Mouse (Mus musculus) liver, embryonic 13.5 days (tissue): ENCODE results near the gene Olfr312. TPM values are rescaled to one million over a fixed set of nuclear protein-coding genes. Genes with fewer than 3 reads are reported as not detected.
"Not testable (repeated sequence)": the region's sequence is repeated elsewhere in the genome, so short reads cannot be mapped to it uniquely, and the experiment has no call there.

Experiments used
- ATAC-seq: fragments of 200-750 bp; cut with Nextera tagmentation; 2 replicates; pipeline ENCODE4 v1.8.0; 2017; ENCODE audit warnings: low read depth, mild to moderate bottlenecking, moderate number of reproducible peaks, moderate library complexity
- DNase-seq: peaks from one replicate; pipeline ENCODE4 v3.0.0; 2022
- H3K27ac ChIP-seq: fragments of 300-500 bp; sonication (generic); 2 replicates; pipeline ENCODE4 v1.5.1; 2015; ENCODE audit warnings: moderate library complexity, mild to moderate bottlenecking, inconsistent platforms
- H3K27me3 ChIP-seq: fragments of 300-500 bp; sonication (generic); 2 replicates; pipeline ENCODE4 v1.6.1; 2015; ENCODE audit warnings: mild to moderate bottlenecking, inconsistent platforms
- H3K36me3 ChIP-seq: fragments of 300-500 bp; sonication (generic); 2 replicates; pipeline ENCODE4 v1.6.1; 2015; ENCODE audit warnings: mild to moderate bottlenecking, inconsistent platforms
- H3K4me1 ChIP-seq: fragments of 300-500 bp; sonication (generic); replicated peaks from 2 replicates; pipeline ENCODE4 v1.6.1; 2015; ENCODE audit warnings: inconsistent platforms
- H3K4me2 ChIP-seq: fragments of 300-500 bp; sonication (generic); 2 replicates; pipeline ENCODE4 v1.6.1; 2015; ENCODE audit warnings: inconsistent platforms, mild to moderate bottlenecking, moderate library complexity
- H3K4me3 ChIP-seq: fragments of 300-500 bp; sonication (generic); replicated peaks from 2 replicates; pipeline ENCODE4 v1.5.1; 2015; ENCODE audit warnings: mild to moderate bottlenecking, inconsistent platforms
- H3K9ac ChIP-seq: fragments of 300-500 bp; sonication (generic); 2 replicates; pipeline ENCODE4 v1.6.1; 2015; ENCODE audit warnings: mild to moderate bottlenecking, inconsistent platforms
- H3K9me3 ChIP-seq: fragments of 300-500 bp; sonication (generic); replicated peaks from 2 replicates; pipeline ENCODE4 v1.6.1; 2016; ENCODE audit warnings: inconsistent platforms
- WGBS: fragments of 180-500 bp; shearing (Covaris S2); methylation state at CpG from one replicate; pipeline ENCODE4 v1.1.7; 2015; ENCODE audit not compliant: insufficient replicate concordance; 5-methylcytosine and 5-hydroxymethylcytosine counted together
- polyA plus RNA-seq: library from polyadenylated mRNA; unstranded; fragments of >200 nt; fragmentation: Nextera tagmentation; extraction: Ambion mirVana; gene quantifications from 2 replicates; pipeline ENCODE4 v1.2.1, GENCODE M21; 2015

The Olfr312 gene
- polyA plus RNA-seq, 1 experiment from 2014 or later: not detected

- Histone ChIP-seq H3K4me1 (0 out of 2 replicates have a peak, but pooled peaks cover 4% of the 10 kb centered on the region), H3K9ac (no peak overlapping the region), H3K4me3 (no peak overlapping the region), H3K36me3 (no peaks in the 10 kb centered on the region), H3K27me3 (no peaks in the 10 kb centered on the region), H3K9me3 (no peaks in the 10 kb centered on the region), H3K4me2 (no peak overlapping the region), H3K27ac (no peak overlapping the region)
- 45% methylated on average over 4 of the region's 4 CpGs for WGBS
- no peak for DNase-seq
- no peak for ATAC-seq
These were observed 25.2 kb upstream of the Olfr312 start for GRCm38 (mm10) chr11:58803871-58804270.

- no peak for DNase-seq
- no peaks in the 10 kb centered on the region for H3K9me3 ChIP-seq
- ATAC-seq: no peak
- 0 out of 2 replicates have a peak, but pooled peaks cover 4% of the 10 kb centered on the region for H3K4me1 ChIP-seq
- 58% methylated on average over 2 of the region's 2 CpGs for WGBS
- no peaks in the 10 kb centered on the region for H3K36me3 ChIP-seq
- H3K27me3 ChIP-seq: no peaks in the 10 kb centered on the region
- no peak overlapping the region for H3K4me2 ChIP-seq
- no peak overlapping the region for H3K27ac ChIP-seq
- no peak overlapping the region for H3K4me3 ChIP-seq
- H3K9ac ChIP-seq: no peak overlapping the region
These were observed 24.6 kb upstream of the Olfr312 start for GRCm38 (mm10) chr11:58804393-58804792.

GRCm38 (mm10) chr11:58812001-58812400 is 17.0 kb upstream of the Olfr312 start:
- H3K4me1 ChIP-seq: no peaks in the 10 kb centered on the region

GRCm38 (mm10) chr11:58814700-58815099 is 14.3 kb upstream of the Olfr312 start, which contains the start of gene Olfr313:
Olfr313 (plus strand) TSS chr11:58815000.
- H3K27ac ChIP-seq, H3K9me3 ChIP-seq, H3K9ac ChIP-seq, H3K4me2 ChIP-seq, H3K36me3 ChIP-seq, ATAC-seq, H3K27me3 ChIP-seq, H3K4me1 ChIP-seq, H3K4me3 ChIP-seq, DNase-seq: not testable (repeated sequence)
- WGBS: 29% methylated on average over 1 of the region's 1 CpGs

More at GRCm38 (mm10) chr11:58812001-58812400, 17.0 kb upstream of the Olfr312 start:
- Histone ChIP-seq H3K4me3 (no peak overlapping the region), H3K9ac (no peak overlapping the region), H3K27me3 (no peaks in the 10 kb centered on the region), H3K4me2 (no peak overlapping the region), H3K27ac (no peak overlapping the region), H3K36me3 (no peaks in the 10 kb centered on the region), H3K9me3 (no peaks in the 10 kb centered on the region)
- DNase-seq (no peak), ATAC-seq (no peak)
- 3% methylated on average over 1 of the region's 1 CpGs for WGBS

- ATAC-seq (no peak), DNase-seq (no peak)
- Histone ChIP-seq H3K9me3 (no peaks in the 10 kb centered on the region), H3K4me3 (no peak overlapping the region), H3K4me1 (no peaks in the 10 kb centered on the region), H3K27ac (no peak overlapping the region), H3K9ac (no peak overlapping the region), H3K36me3 (no peaks in the 10 kb centered on the region), H3K27me3 (no peaks in the 10 kb centered on the region), H3K4me2 (no peak overlapping the region)
- 60% methylated on average over 1 of the region's 1 CpGs for WGBS
These were observed 13.4 kb upstream of the Olfr312 start for GRCm38 (mm10) chr11:58815676-58816075.

GRCm38 (mm10) chr11:58829764-58830163 is 727 bp downstream of the Olfr312 start:
- no peak overlapping the region for H3K4me3 ChIP-seq
- H3K27ac ChIP-seq: no peak overlapping the region
- DNase-seq: no peak
- H3K4me2 ChIP-seq: no peak overlapping the region
- WGBS: 45% methylated on average over 3 of the region's 3 CpGs
- H3K36me3 ChIP-seq: no peaks in the 10 kb centered on the region
- no peaks in the 10 kb centered on the region for H3K4me1 ChIP-seq
- no peaks in the 10 kb centered on the region for H3K9me3 ChIP-seq
- H3K27me3 ChIP-seq: no peaks in the 10 kb centered on the region
- no peak for ATAC-seq
- H3K9ac ChIP-seq: no peak overlapping the region

- not testable (repeated sequence) for H3K4me3 ChIP-seq, ATAC-seq, DNase-seq, H3K36me3 ChIP-seq, H3K9me3 ChIP-seq, H3K27ac ChIP-seq, H3K27me3 ChIP-seq, H3K4me2 ChIP-seq, H3K4me1 ChIP-seq, H3K9ac ChIP-seq
- WGBS: 61% methylated on average over 3 of the region's 3 CpGs
These were observed 3.5 kb downstream of the Olfr312 start for GRCm38 (mm10) chr11:58832541-58832940.

- not testable (repeated sequence) for H3K36me3 ChIP-seq
These were observed 9.9 kb downstream of the Olfr312 start, which contains the start of gene Olfr311 for GRCm38 (mm10) chr11:58838951-58839350. Olfr311 (plus strand) TSS chr11:58839251.

GRCm38 (mm10) chr11:58846919-58847461 is 18.0 kb downstream of the Olfr312 start, which contains the start of gene Gm12258:
Gm12258 (plus strand) TSS chr11:58847158.
- peak; percentile 100 for ATAC-seq

More at GRCm38 (mm10) chr11:58838951-58839350, 9.9 kb downstream of the Olfr312 start, which contains the start of gene Olfr311:
- H3K4me2 ChIP-seq, ATAC-seq, H3K4me1 ChIP-seq, H3K27me3 ChIP-seq, H3K9me3 ChIP-seq, H3K9ac ChIP-seq, DNase-seq, H3K27ac ChIP-seq, H3K4me3 ChIP-seq: not testable (repeated sequence)

GRCm38 (mm10) chr11:58847636-58848035 is 18.6 kb downstream of the Olfr312 start:
- 23% methylated on average over 9 of the region's 9 CpGs for WGBS
- Histone ChIP-seq H3K9ac (peak overlapping the region; percentile 85), H3K4me2 (peak overlapping the region; percentile 88), H3K36me3 (peaks cover 21% of the 10 kb centered on the region), H3K4me1 (peaks cover 12% of the 10 kb centered on the region), H3K27ac (peak overlapping the region; percentile 75), H3K27me3 (no peaks in the 10 kb centered on the region), H3K4me3 (peak overlapping the region; percentile 77), H3K9me3 (no peaks in the 10 kb centered on the region)
- ATAC-seq (0 out of 2 replicates have a peak, but pooled peaks have one; percentile 11), DNase-seq (no peak)

More at GRCm38 (mm10) chr11:58846919-58847461, 18.0 kb downstream of the Olfr312 start, which contains the start of gene Gm12258:
- Histone ChIP-seq H3K27ac (peak within 1 kb of the TSS; percentile 75), H3K27me3 (no peaks in the 10 kb centered on the region), H3K36me3 (peaks cover 15% of the 10 kb centered on the region), H3K4me2 (peak within 1 kb of the TSS; percentile 88), H3K9ac (peak within 1 kb of the TSS; percentile 85), H3K9me3 (no peaks in the 10 kb centered on the region), H3K4me1 (peaks cover 12% of the 10 kb centered on the region), H3K4me3 (peak within 1 kb of the TSS; percentile 77)
- DNase-seq: peak; percentile 92
- under 1% methylated on average over 24 of the region's 24 CpGs for WGBS

GRCm38 (mm10) chr11:58849731-58850130 is 20.7 kb downstream of the Olfr312 start:
- ATAC-seq (no peak), DNase-seq (no peak)
- Histone ChIP-seq H3K9ac (no peak overlapping the region), H3K4me2 (no peak overlapping the region), H3K27ac (no peak overlapping the region), H3K9me3 (no peaks in the 10 kb centered on the region), H3K27me3 (no peaks in the 10 kb centered on the region), H3K36me3 (peaks cover 26% of the 10 kb centered on the region), H3K4me1 (peaks cover 12% of the 10 kb centered on the region), H3K4me3 (no peak overlapping the region)
- 61% methylated on average over 2 of the region's 2 CpGs for WGBS

GRCm38 (mm10) chr11:58860744-58861143 is 31.7 kb downstream of the Olfr312 start:
- H3K27ac ChIP-seq: no peak overlapping the region
- WGBS: 84% methylated on average over 8 of the region's 8 CpGs
- H3K4me1 ChIP-seq: no peaks in the 10 kb centered on the region
- peaks cover 51% of the 10 kb centered on the region for H3K36me3 ChIP-seq
- H3K9me3 ChIP-seq: peaks cover 10% of the 10 kb centered on the region; the same call in 1 of the 2 replicates
- H3K9ac ChIP-seq: no peak overlapping the region
- no peak overlapping the region for H3K4me2 ChIP-seq
- H3K27me3 ChIP-seq: 0 out of 2 replicates have a peak, but pooled peaks cover 5% of the 10 kb centered on the region
- ATAC-seq (no peak), DNase-seq (no peak)
- no peak overlapping the region for H3K4me3 ChIP-seq
